Mouse (Mus musculus): ENCODE data around the gene Dglucy.
A peak's percentile ranks its signal among the peaks of the same experiment; 100 is the strongest.

The Dglucy gene

GRCm38 (mm10) chr12:100778934-100779865 is at the start of gene Dglucy:
Dglucy (plus strand) TSS chr12:100779057.
- peak; percentile 95 for DNase-seq (ENCODE audit: low spot score)

GRCm38 (mm10) chr12:100735156-100735555 is 43.7 kb upstream of the Dglucy start:
- DNase-seq (ENCODE audit: low spot score): no peak

- no peak for DNase-seq (ENCODE audit: low spot score)
Observed at GRCm38 (mm10) chr12:100735581-100735980, 43.3 kb upstream of the Dglucy start.

- no peak for DNase-seq (ENCODE audit: low spot score)
Observed at GRCm38 (mm10) chr12:100738498-100738897, 40.4 kb upstream of the Dglucy start.

- DNase-seq (ENCODE audit: low spot score): no peak
Observed at GRCm38 (mm10) chr12:100739011-100739570, 39.8 kb upstream of the Dglucy start.

- DNase-seq (ENCODE audit: low spot score): no peak
Observed at GRCm38 (mm10) chr12:100740313-100740712, 38.5 kb upstream of the Dglucy start.

- DNase-seq (ENCODE audit: low spot score): no peak
Observed at GRCm38 (mm10) chr12:100742468-100742867, 36.4 kb upstream of the Dglucy start.

- no peak for DNase-seq (ENCODE audit: low spot score)
Observed at GRCm38 (mm10) chr12:100752977-100753376, 25.9 kb upstream of the Dglucy start.

- DNase-seq (ENCODE audit: low spot score): no peak
Observed at GRCm38 (mm10) chr12:100753716-100754115, 25.1 kb upstream of the Dglucy start.

GRCm38 (mm10) chr12:100757427-100757826 is 21.4 kb upstream of the Dglucy start:
- DNase-seq (ENCODE audit: low spot score): no peak

- no peak for DNase-seq (ENCODE audit: low spot score)
Observed at GRCm38 (mm10) chr12:100762663-100763425, 16.0 kb upstream of the Dglucy start.

- no peak for DNase-seq (ENCODE audit: low spot score)
Observed at GRCm38 (mm10) chr12:100764329-100765018, 14.4 kb upstream of the Dglucy start.

- no peak for DNase-seq (ENCODE audit: low spot score)
Observed at GRCm38 (mm10) chr12:100769871-100770270, 9.0 kb upstream of the Dglucy start.

- DNase-seq (ENCODE audit: low spot score): no peak
Observed at GRCm38 (mm10) chr12:100770765-100771164, 8.1 kb upstream of the Dglucy start.

GRCm38 (mm10) chr12:100772230-100772984 is 6.5 kb upstream of the Dglucy start:
- DNase-seq (ENCODE audit: low spot score): peak; percentile 43

GRCm38 (mm10) chr12:100774756-100775155 is 4.1 kb upstream of the Dglucy start:
- no peak for DNase-seq (ENCODE audit: low spot score)

GRCm38 (mm10) chr12:100775291-100775690 is 3.6 kb upstream of the Dglucy start:
- no peak for DNase-seq (ENCODE audit: low spot score)

GRCm38 (mm10) chr12:100775911-100776581 is 2.8 kb upstream of the Dglucy start:
- DNase-seq (ENCODE audit: low spot score): no peak

GRCm38 (mm10) chr12:100776991-100777390 is 1.9 kb upstream of the Dglucy start:
- DNase-seq (ENCODE audit: low spot score): no peak

GRCm38 (mm10) chr12:100778276-100778933 is 452 bp upstream of the Dglucy start:
- DNase-seq (ENCODE audit: low spot score): no peak
